Mouse (Mus musculus) thymus, adult 18-20 months (tissue): ENCODE data around the gene Ccni.

ENCODE experiments used
- DNase-seq, 2 experiments: peaks; one replicate each; pipeline ENCODE4 v3.0.0; 2022; ENCODE audit warnings: mixed read lengths in 2 of 2

The Ccni gene

GRCm38 (mm10) chr5:93206109-93207005, at the start of gene Ccni, which contains the start of gene 2010109A12Rik:
Gene Ccni (minus strand): TSS chr5:93206495.
Gene 2010109A12Rik (plus strand): TSS chr5:93206518.
- DNase-seq, result peak; percentile 89 to 92

GRCm38 (mm10) chr5:93255759-93256265, 49.5 kb upstream of the Ccni start:
- no peak for DNase-seq

- DNase-seq, result no peak
Measured at GRCm38 (mm10) chr5:93251001-93251760, 44.9 kb upstream of the Ccni start.

GRCm38 (mm10) chr5:93249940-93250578, 43.8 kb upstream of the Ccni start:
- DNase-seq, result no peak

GRCm38 (mm10) chr5:93245280-93245679, 39.0 kb upstream of the Ccni start:
- DNase-seq, result no peak

- peak in 1 of 2 experiments; percentile 22 for DNase-seq
Measured at GRCm38 (mm10) chr5:93239590-93240544, 33.6 kb upstream of the Ccni start.

- DNase-seq, result no peak
Measured at GRCm38 (mm10) chr5:93236541-93236940, 30.2 kb upstream of the Ccni start.

- DNase-seq, result no peak
Measured at GRCm38 (mm10) chr5:93235888-93236287, 29.6 kb upstream of the Ccni start.

GRCm38 (mm10) chr5:93234605-93235004, 28.3 kb upstream of the Ccni start:
- no peak for DNase-seq

- DNase-seq, result no peak
Measured at GRCm38 (mm10) chr5:93234130-93234529, 27.8 kb upstream of the Ccni start.

- no peak for DNase-seq
Measured at GRCm38 (mm10) chr5:93232838-93233237, 26.5 kb upstream of the Ccni start.

GRCm38 (mm10) chr5:93231721-93232120, 25.4 kb upstream of the Ccni start:
- DNase-seq, result no peak

- no peak for DNase-seq
Measured at GRCm38 (mm10) chr5:93229527-93229926, 23.2 kb upstream of the Ccni start.

- DNase-seq, result no peak
Measured at GRCm38 (mm10) chr5:93227157-93227556, 20.9 kb upstream of the Ccni start.

GRCm38 (mm10) chr5:93224549-93224948, 18.3 kb upstream of the Ccni start:
- DNase-seq, result no peak

- no peak for DNase-seq
Measured at GRCm38 (mm10) chr5:93221661-93222060, 15.4 kb upstream of the Ccni start.

- no peak for DNase-seq
Measured at GRCm38 (mm10) chr5:93218375-93218774, 12.1 kb upstream of the Ccni start.

- no peak for DNase-seq
Measured at GRCm38 (mm10) chr5:93207555-93207954, 1.3 kb upstream of the Ccni start.

- DNase-seq, result peak in 1 of 2 experiments; percentile 18
Measured at GRCm38 (mm10) chr5:93207006-93207348, 682 bp upstream of the Ccni start.

- peak; percentile 75 to 84 for DNase-seq
Measured at GRCm38 (mm10) chr5:93205371-93206108, 755 bp downstream of the Ccni start.

- no peak for DNase-seq
Measured at GRCm38 (mm10) chr5:93201181-93201580, 5.1 kb downstream of the Ccni start.
